Mouse (Mus musculus) intestine, embryonic 14.5 days (tissue): ENCODE measurements around the gene Lhx2. TPM values are rescaled to one million over a fixed set of nuclear protein-coding genes. Genes with fewer than 3 reads are reported as not detected.

ENCODE experiments used
- ATAC-seq: fragments of 200-750 bp; cut with Nextera tagmentation; replicated peaks from 2 replicates; pipeline ENCODE4 v1.8.0; 2017; ENCODE audit warnings: low read depth, moderate number of reproducible peaks, moderate TSS enrichment, moderate library complexity; ENCODE audit not compliant: low FRiP score, low TSS enrichment
- DNase-seq: peaks from one replicate; pipeline ENCODE4 v3.0.0-alpha.2; 2018; ENCODE audit warnings: low spot score
- H3K27ac ChIP-seq: fragments of 300-500 bp; sonication (generic); 2 replicates; pipeline ENCODE4 v1.5.1; 2014; ENCODE audit warnings: low read depth, mild to moderate bottlenecking, control low read depth
- H3K27me3 ChIP-seq: fragments of 300-500 bp; sonication (generic); replicated peaks from 2 replicates; pipeline ENCODE4 v1.6.1; 2014; ENCODE audit warnings: low read length, control low read depth; ENCODE audit not compliant: control insufficient read depth, insufficient read depth
- H3K36me3 ChIP-seq: fragments of 300-500 bp; sonication (generic); 2 replicates; pipeline ENCODE4 v1.6.1; 2014; ENCODE audit warnings: low read length, control low read depth; ENCODE audit not compliant: control insufficient read depth, insufficient read depth
- H3K4me1 ChIP-seq: fragments of 300-500 bp; sonication (generic); replicated peaks from 2 replicates; pipeline ENCODE4 v1.6.1; 2014; ENCODE audit warnings: low read length, control low read depth, mixed read lengths; ENCODE audit not compliant: control insufficient read depth, insufficient read depth
- H3K4me2 ChIP-seq: fragments of 300-500 bp; sonication (generic); 2 replicates; pipeline ENCODE4 v1.6.1; 2014; ENCODE audit warnings: low read length
- H3K4me3 ChIP-seq: fragments of 300-500 bp; sonication (generic); 2 replicates; pipeline ENCODE4 v1.5.1; 2014; ENCODE audit warnings: low read depth, low read length, control low read depth, mixed read lengths
- H3K9ac ChIP-seq: fragments of 300-500 bp; sonication (generic); 2 replicates; pipeline ENCODE4 v1.6.1; 2014; ENCODE audit warnings: mild to moderate bottlenecking, low read length
- H3K9me3 ChIP-seq: fragments of 300-500 bp; sonication (generic); 2 replicates; pipeline ENCODE4 v1.6.1; 2016; ENCODE audit warnings: low read length, control low read depth; ENCODE audit not compliant: control insufficient read depth
- WGBS: fragments of 180-500 bp; shearing (Covaris S2); extraction: QIAGEN DNeasy Blood & Tissue Kit; methylation state at CpG from one replicate; pipeline ENCODE4 v1.1.7; 2014; 5-methylcytosine and 5-hydroxymethylcytosine counted together
- polyA plus RNA-seq: library from polyadenylated mRNA; unstranded; fragments of >200 nt; fragmentation: Nextera tagmentation; extraction: Ambion mirVana; gene quantifications from 2 replicates; pipeline ENCODE4 v1.2.1, GENCODE M21; 2014

Lhx2 gene
- polyA plus RNA-seq, 1 experiment from 2014 or later: not detected

DNA sequence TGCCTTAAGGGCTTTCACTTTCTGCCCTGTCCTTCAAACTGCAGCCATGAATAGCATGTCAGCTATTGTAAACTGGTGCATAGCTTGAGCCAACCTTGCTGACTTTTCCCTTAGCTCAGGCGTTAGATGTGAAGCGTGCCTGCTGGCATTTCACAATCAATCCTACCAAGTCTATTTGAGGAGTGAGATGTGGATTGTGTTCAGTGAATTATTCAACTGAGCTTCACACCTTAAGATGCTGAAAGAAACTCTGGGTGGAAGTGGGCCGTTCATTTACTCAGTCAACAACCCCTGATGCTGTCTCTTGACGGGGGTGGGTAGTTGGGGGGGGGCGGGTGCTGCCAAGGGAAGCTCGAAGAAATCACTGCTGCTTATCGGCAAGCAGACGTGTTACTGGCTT lies 15.7 kb upstream of the Lhx2 start:
- H3K27ac ChIP-seq: no peak overlapping the region
- H3K36me3 ChIP-seq: no peaks in the 10 kb centered on the region
- H3K9ac ChIP-seq: no peak overlapping the region
- H3K9me3 ChIP-seq: no peaks in the 10 kb centered on the region
- ATAC-seq (no peak), DNase-seq (no peak)
- 50% methylated on average over 8 of the region's 8 CpGs for WGBS
- no peak overlapping the region for H3K4me3 ChIP-seq
- H3K4me2 ChIP-seq: no peak overlapping the region
- no peaks in the 10 kb centered on the region for H3K4me1 ChIP-seq
- peaks cover 4% of the 10 kb centered on the region; the same call in 1 of the 2 replicates for H3K27me3 ChIP-seq

DNA sequence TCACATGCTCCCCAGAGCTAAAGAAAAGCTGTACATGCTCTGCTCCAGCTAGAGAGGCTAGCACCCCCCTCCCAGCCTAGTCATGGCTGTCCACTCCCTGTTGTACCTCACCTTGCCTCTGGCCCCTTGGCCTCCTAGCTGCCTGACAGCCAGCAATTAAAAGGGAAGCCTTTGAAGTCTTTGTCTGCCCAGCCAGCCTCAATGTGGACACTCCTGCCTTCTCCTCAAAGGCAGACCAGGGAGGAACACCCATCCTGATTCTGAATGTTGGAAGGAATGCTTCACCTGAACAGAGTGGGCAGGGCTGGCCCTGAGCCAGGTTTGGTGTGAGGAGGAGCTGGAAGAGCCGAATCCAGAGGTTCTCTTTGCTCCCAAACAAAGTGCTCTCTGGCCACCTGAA lies 12.4 kb upstream of the Lhx2 start:
- 50% methylated on average over 1 of the region's 1 CpGs for WGBS
- no peak for DNase-seq
- no peak overlapping the region for H3K27ac ChIP-seq
- no peaks in the 10 kb centered on the region for H3K36me3 ChIP-seq
- H3K4me3 ChIP-seq: no peak overlapping the region
- peaks cover 8% of the 10 kb centered on the region; the same call in 1 of the 2 replicates for H3K27me3 ChIP-seq
- no peaks in the 10 kb centered on the region for H3K4me1 ChIP-seq
- H3K9ac ChIP-seq: no peak overlapping the region
- H3K9me3 ChIP-seq: no peaks in the 10 kb centered on the region
- ATAC-seq: no peak
- no peak overlapping the region for H3K4me2 ChIP-seq

DNA sequence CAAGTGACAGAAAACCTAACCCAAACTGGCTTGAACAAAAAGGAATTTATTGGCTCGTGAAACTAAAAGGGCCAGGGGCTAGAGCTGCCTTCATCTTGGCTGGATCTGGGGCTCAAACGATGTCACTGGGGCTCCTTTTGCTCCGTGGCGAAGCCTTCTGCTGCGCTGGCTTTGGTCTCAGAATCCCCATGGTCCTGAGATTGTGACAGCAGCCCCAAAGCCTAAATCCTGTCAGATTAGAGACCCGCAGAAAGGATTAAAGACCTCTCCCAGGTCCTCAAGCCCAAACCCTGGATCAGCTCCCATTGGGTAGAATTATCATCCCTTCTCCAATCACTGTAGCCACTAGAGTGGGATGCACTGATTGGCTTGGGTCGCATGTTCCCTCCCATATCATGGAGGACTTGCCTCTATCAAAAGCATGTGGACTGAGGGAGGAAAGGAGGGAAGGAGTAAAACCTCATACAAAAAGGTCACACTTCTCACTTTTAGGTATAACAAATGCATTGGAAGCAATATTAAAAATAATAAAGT lies 5.4 kb upstream of the Lhx2 start:
- no peaks in the 10 kb centered on the region for H3K9me3 ChIP-seq
- no peak overlapping the region for H3K4me3 ChIP-seq
- H3K27me3 ChIP-seq: peaks cover 61% of the 10 kb centered on the region
- H3K9ac ChIP-seq: no peak overlapping the region
- no peak overlapping the region for H3K27ac ChIP-seq
- 41% methylated on average over 7 of the region's 7 CpGs for WGBS
- H3K4me2 ChIP-seq: no peak overlapping the region
- no peak for DNase-seq
- no peak for ATAC-seq
- H3K36me3 ChIP-seq: no peaks in the 10 kb centered on the region
- no peaks in the 10 kb centered on the region for H3K4me1 ChIP-seq

DNA sequence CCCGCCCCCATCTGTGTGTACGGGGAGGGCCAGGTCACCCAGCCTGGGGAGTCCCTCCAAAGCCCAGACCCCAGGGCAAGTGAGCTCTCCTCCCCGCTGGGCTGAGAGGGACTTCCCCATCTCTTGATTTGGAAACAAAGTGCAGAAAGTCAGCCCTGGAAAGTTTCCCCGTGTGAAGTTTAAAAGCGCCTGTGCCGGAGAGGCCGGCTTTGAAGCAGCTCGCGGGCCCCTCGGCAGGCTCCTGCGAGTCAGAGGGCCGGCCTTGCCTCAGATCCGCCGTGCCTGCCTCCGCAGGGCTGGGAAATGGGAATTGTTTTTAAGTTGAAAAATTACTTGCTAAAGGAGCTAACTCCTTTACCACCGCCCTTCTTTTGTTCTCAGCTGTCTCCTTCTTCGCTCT lies 2.5 kb upstream of the Lhx2 start:
- H3K27me3 ChIP-seq: peaks cover 87% of the 10 kb centered on the region
- peaks cover 6% of the 10 kb centered on the region; the same call in 1 of the 2 replicates for H3K4me1 ChIP-seq
- H3K27ac ChIP-seq: no peak overlapping the region
- H3K4me2 ChIP-seq: no peak overlapping the region
- no peaks in the 10 kb centered on the region for H3K9me3 ChIP-seq
- ATAC-seq (no peak), DNase-seq (peak; percentile 65)
- no peak overlapping the region for H3K9ac ChIP-seq
- H3K36me3 ChIP-seq: no peaks in the 10 kb centered on the region
- no peak overlapping the region for H3K4me3 ChIP-seq
- 2% methylated on average over 17 of the region's 17 CpGs for WGBS

DNA sequence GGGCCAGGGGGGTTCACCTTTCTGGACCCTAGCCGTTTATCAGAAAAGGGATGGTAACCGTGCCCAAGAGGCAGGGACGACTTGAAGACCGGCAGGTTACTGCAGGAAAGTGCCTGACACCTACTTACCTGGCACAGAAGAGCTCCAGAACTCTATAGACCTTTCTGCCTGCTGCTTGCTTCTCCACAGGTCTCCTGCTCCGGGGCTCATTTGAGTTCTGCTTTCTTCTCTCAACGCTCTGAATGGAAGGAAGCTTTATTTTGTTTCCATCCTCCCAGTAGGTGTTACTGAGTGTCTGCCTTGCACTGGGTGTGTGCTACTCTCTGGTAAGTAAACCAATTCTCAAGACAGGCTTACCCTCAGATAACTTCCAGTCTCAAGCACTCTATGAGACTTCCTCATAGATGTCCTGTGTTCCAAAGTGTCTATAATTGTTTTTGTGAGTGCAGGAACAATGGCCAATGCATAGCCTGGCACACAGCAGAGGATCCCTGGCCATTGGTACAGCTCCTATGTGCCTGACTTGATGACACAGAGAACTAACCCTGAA lies 1.9 kb upstream of the Lhx2 start:
- Histone ChIP-seq H3K4me1 (peaks cover 6% of the 10 kb centered on the region; the same call in 1 of the 2 replicates), H3K4me2 (no peak overlapping the region), H3K9me3 (no peaks in the 10 kb centered on the region), H3K4me3 (no peak overlapping the region), H3K9ac (no peak overlapping the region), H3K27ac (no peak overlapping the region), H3K27me3 (peaks cover 93% of the 10 kb centered on the region), H3K36me3 (no peaks in the 10 kb centered on the region)
- no peak for DNase-seq
- 4% methylated on average over 6 of the region's 6 CpGs for whole genome bisulfite sequencing
- ATAC-seq: no peak

DNA sequence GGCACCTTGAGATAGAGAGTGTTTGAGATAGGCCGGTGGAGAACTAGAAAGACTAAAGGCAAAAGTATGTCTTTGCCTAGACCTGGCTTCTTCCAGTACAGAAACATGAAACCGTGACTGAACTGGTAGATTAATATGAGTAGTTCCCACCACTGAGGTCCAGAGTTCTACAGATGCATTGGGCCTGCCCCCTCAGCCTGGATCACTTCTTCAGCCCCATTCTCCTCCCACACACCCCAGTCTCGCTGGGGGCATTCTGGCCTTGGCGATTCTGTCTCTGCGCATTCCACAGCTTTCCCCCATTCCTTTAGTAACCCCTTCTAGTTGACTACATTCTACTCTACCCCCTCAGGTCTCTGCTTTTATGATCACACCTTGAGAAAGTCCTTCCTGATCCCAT lies 1.4 kb upstream of the Lhx2 start:
- peak; percentile 52 for DNase-seq
- H3K4me2 ChIP-seq: no peak overlapping the region
- WGBS: 10% methylated on average over 5 of the region's 5 CpGs
- no peak for ATAC-seq
- no peak overlapping the region for H3K27ac ChIP-seq
- H3K9ac ChIP-seq: no peak overlapping the region
- no peak overlapping the region for H3K4me3 ChIP-seq
- no peaks in the 10 kb centered on the region for H3K9me3 ChIP-seq
- peaks cover 96% of the 10 kb centered on the region for H3K27me3 ChIP-seq
- no peaks in the 10 kb centered on the region for H3K36me3 ChIP-seq
- peaks cover 6% of the 10 kb centered on the region; the same call in 1 of the 2 replicates for H3K4me1 ChIP-seq

DNA sequence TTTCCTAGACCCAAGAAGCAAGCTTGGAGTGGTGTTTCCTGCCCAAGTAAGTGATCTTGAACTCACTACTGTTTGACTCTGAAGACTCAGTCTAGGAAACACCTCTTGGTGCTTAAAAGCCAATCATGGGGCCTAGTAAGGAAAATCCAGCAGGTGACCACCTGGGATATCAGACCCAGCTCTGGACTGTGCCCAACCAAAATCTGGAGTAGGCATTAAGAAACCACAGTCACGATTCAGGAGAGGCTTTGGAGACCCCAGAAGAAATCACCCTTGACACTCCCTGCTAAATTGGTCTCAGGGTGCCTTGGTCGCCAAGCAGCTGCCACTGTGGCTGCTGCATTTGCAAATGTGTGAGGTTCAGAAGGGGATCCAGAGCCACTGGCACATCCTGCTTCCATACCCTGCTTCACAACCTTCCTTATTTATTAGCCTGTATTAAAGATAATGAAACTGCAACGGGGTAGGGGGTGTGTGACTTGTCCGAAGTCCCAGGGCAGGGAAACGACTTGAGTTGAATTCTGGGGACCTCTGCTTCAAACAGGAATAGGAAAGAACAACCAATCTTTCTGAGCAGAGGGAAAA lies 641 bp upstream of the Lhx2 start:
- H3K27me3 ChIP-seq: peaks cover 98% of the 10 kb centered on the region
- no peaks in the 10 kb centered on the region for H3K36me3 ChIP-seq
- H3K4me1 ChIP-seq: peaks cover 6% of the 10 kb centered on the region; the same call in 1 of the 2 replicates
- H3K4me2 ChIP-seq: no peak overlapping the region
- DNase-seq (peak; percentile 57), ATAC-seq (no peak)
- no peaks in the 10 kb centered on the region for H3K9me3 ChIP-seq
- no peak overlapping the region for H3K27ac ChIP-seq
- H3K9ac ChIP-seq: no peak overlapping the region
- 5% methylated on average over 5 of the region's 5 CpGs for WGBS
- H3K4me3 ChIP-seq: no peak overlapping the region

DNA sequence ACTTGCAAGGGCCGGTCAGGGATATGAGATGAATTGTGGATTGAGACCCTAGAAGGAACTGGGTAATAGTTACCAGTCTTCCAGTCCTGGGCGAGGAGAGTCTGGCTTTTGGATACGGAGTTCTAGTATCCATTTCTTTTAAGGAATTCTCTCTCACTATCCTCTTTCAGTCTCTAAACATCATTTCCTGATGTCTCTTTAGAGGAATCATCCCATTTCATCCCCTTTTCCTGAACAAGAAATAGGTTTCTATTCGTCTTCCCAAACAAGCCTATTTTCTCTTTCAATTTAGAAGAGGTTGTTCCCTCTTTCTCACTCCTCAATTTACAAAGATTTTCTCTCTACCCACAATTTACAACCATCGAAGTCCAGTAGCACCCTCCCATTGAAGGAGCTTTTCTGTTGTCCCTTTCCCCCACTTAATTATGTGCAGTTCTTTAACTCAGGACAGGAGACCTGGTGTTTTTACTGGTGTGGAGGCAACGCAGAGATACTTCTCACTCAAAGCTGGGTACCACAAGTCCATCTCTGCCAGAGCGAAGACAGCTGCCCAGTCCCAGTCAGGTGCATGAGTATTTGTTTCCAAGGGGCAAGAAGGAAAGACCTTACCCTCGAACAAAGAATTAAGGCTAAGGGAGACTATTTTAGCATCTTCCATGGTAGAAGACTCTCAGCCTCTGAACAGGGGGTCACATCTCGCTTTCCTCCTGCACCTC lies 987 bp downstream of the Lhx2 start:
- no peak for DNase-seq

More for the DNA sequence above, 987 bp downstream of the Lhx2 start:
- H3K36me3 ChIP-seq: no peaks in the 10 kb centered on the region
- H3K4me1 ChIP-seq: peaks cover 6% of the 10 kb centered on the region; the same call in 1 of the 2 replicates
- no peak overlapping the region for H3K4me3 ChIP-seq
- H3K27me3 ChIP-seq: peaks cover 100% of the 10 kb centered on the region
- WGBS: 3% methylated on average over 9 of the region's 9 CpGs
- H3K4me2 ChIP-seq: peak overlapping the region; percentile 60
- H3K9ac ChIP-seq: no peak overlapping the region
- no peak for ATAC-seq
- H3K27ac ChIP-seq: no peak overlapping the region
- H3K9me3 ChIP-seq: no peaks in the 10 kb centered on the region
